Mouse (Mus musculus) erythroblast, embryonic 14.5 days (primary cell): ENCODE data around the gene Nfia. TPM values are rescaled to one million over a fixed set of nuclear protein-coding genes. Genes with fewer than 3 reads are reported as not detected.

Experiments used
- H3K27me3 ChIP-seq: 2 replicates; pipeline ENCODE4 v1.6.1; 2012; ENCODE audit warnings: inconsistent platforms; ENCODE audit not compliant: control insufficient read depth
- H3K36me3 ChIP-seq: 2 replicates; pipeline ENCODE4 v1.6.1; 2012; ENCODE audit warnings: mild to moderate bottlenecking, inconsistent platforms; ENCODE audit not compliant: control insufficient read depth
- H3K4me1 ChIP-seq: 2 replicates; pipeline ENCODE4 v1.6.1; 2012; ENCODE audit warnings: inconsistent platforms; ENCODE audit not compliant: control insufficient read depth
- H3K4me3 ChIP-seq: replicated peaks from 2 replicates; pipeline ENCODE3; 2012; ENCODE audit warnings: moderate library complexity, mild to moderate bottlenecking, inconsistent platforms
- H3K9me3 ChIP-seq: 2 replicates; pipeline ENCODE4 v1.6.1; 2012; ENCODE audit warnings: low read length, inconsistent platforms, mixed read lengths; ENCODE audit not compliant: control insufficient read depth
- GATA1 ChIP-seq: IDR thresholded peaks from 2 replicates; pipeline ENCODE4 v1.6.1; 2012; ENCODE audit warnings: low read length, inconsistent platforms, mixed read lengths
- TAL1 ChIP-seq: IDR thresholded peaks from 3 replicates; pipeline ENCODE4 v1.6.1; 2012; ENCODE audit warnings: low read length, inconsistent platforms, mixed read lengths
- polyA plus RNA-seq: library from polyadenylated mRNA; stranded (reverse); fragments of >175 nt; gene quantifications from 2 replicates; pipeline ENCODE4 v1.2.3, GENCODE M21; 2012

The Nfia gene
- polyA plus RNA-seq, 1 experiment = 0.08 TPM

DNA sequence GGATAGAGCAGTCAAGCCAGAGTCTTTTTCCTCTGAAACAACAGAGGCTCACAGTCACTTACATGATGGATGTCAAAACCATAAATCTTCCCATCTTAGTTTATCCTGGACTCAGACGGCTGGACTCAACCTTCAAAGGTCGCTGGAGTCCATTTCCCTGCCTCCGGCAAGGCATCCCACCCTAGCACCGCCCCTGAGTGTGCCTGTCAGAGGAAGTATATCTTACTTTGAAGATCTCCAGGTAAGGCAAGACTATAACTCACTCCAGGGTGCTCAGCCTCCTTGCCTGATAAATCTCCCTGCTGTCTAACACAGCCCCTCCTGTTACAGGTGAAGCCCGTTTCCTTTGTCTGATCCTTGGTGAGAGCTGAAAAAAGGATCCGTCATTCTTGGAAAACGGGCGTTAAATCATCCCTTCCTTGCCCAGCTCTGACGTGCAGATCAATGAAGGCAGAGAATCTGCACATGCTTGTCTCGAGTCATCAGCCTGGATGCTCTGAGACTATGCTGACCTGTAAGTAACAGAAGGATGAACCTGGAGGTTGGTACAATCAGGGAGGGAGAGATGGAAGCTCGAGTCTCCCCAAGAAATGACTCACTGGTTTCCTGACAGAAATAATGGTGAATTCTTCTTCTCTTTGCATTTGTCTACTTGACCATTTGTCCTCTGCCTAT lies 353.6 kb downstream of the Nfia start:
- Histone ChIP-seq H3K27me3 (no peaks in the 10 kb centered on the region; the same call in 1 of the 2 replicates), H3K4me1 (no peaks in the 10 kb centered on the region), H3K4me3 (no peak overlapping the region), H3K9me3 (no peaks in the 10 kb centered on the region), H3K36me3 (no peaks in the 10 kb centered on the region)
- TF ChIP-seq TAL1 = no peak
- TF ChIP-seq GATA1 = no peak

DNA sequence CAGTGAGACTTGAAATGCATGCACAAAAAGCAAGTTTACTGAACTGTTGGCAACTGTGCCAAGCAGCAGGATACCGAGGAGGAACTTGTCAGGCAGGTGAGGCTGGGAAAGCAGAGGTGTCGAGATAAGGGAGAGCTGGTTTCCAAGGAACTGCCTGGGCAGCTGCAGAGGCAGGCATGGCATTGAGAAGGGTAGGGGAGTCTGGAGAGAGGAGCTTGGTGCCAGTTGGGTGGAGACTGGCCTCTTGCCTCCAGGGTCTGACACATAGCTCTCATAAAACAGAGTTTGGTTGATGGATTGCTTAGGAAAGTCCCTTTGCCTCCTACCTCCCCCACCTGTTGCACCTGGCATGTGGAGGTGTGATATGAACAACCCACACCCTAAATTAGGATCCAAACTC lies 358.3 kb downstream of the Nfia start:
- Histone ChIP-seq H3K4me3 (no peak overlapping the region), H3K27me3 (no peaks in the 10 kb centered on the region; the same call in 1 of the 2 replicates), H3K36me3 (no peaks in the 10 kb centered on the region), H3K9me3 (no peaks in the 10 kb centered on the region), H3K4me1 (no peaks in the 10 kb centered on the region)
- TF ChIP-seq GATA1 (no peak), TAL1 (no peak)

DNA sequence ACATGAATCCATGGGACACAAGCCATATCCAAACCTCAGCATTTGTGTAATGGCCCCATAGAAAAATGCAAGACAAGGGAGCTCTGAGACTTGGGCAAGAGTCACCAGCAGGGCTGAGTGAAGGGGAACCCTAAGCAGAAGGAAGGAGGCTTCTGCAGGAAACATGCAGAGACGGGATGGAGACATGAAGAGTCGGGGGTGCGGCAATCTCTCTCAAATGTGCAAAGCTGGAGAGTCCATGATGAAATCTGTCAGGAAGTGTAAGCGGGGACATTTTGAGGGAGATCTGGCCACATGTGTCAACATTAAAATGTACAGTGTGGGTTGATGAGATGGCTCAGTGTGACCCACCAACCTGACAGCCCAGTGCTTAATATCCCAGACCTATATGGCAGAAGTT lies 361.5 kb downstream of the Nfia start:
- TF ChIP-seq GATA1 = no peak
- TF ChIP-seq TAL1 = no peak
- Histone ChIP-seq H3K4me3 (no peak overlapping the region), H3K9me3 (no peaks in the 10 kb centered on the region; the same call in 1 of the 2 replicates), H3K4me1 (no peaks in the 10 kb centered on the region), H3K36me3 (no peaks in the 10 kb centered on the region), H3K27me3 (no peaks in the 10 kb centered on the region; the same call in 1 of the 2 replicates)

DNA sequence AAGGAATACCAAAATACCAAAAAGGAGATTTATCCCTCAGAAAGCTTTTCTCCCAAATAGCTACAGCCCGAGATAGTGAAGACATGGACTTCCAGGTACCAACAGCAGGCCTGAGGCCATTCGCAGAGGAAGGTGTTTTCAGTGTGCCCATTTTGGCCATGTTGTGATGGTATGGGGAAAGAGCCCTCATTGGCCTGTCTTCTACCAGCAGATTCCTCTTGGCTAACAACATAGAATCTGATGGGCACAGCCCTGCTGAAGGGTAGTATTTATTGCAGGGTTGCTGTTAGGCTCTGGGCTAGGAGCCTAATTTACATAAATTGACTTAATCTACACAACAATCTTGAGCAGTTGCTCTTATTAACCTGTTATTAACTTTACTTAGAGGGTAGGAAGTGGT lies 363.5 kb downstream of the Nfia start:
- Histone ChIP-seq H3K4me1 (no peaks in the 10 kb centered on the region), H3K4me3 (no peak overlapping the region), H3K36me3 (no peaks in the 10 kb centered on the region), H3K27me3 (no peaks in the 10 kb centered on the region), H3K9me3 (no peaks in the 10 kb centered on the region; the same call in 1 of the 2 replicates)
- TF ChIP-seq TAL1 (no peak), GATA1 (no peak)

DNA sequence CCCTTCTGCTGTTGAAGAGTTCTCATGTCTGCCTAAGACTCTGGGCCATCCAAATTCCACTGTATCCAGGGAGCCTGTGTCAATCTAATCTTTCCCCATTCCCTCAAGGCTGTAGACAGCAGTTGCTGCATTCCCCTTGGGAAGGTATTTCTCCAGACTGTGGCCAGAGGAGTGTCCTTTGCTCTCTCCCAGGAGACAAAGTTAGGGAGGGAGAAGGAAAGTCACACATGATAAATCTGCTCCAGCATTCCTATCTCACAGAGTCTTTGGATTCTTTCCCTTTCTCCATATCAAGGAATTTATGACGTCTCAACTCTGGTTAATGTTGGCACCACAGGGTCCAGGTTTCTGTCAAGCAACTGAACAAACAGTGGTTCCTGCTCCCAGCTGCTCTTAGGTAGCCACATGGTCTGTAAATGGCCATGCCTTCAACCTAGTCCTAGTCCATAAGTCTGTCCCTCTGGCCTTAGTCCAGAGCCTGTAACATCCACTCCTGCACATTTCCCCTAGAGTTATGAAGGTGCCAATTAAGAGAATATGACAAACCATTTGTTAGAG lies 370.4 kb downstream of the Nfia start:
- Histone ChIP-seq H3K4me1 (no peaks in the 10 kb centered on the region), H3K27me3 (no peaks in the 10 kb centered on the region), H3K36me3 (no peaks in the 10 kb centered on the region), H3K4me3 (no peak overlapping the region), H3K9me3 (no peaks in the 10 kb centered on the region)
- TF ChIP-seq TAL1 = no peak
- TF ChIP-seq GATA1 = no peak

DNA sequence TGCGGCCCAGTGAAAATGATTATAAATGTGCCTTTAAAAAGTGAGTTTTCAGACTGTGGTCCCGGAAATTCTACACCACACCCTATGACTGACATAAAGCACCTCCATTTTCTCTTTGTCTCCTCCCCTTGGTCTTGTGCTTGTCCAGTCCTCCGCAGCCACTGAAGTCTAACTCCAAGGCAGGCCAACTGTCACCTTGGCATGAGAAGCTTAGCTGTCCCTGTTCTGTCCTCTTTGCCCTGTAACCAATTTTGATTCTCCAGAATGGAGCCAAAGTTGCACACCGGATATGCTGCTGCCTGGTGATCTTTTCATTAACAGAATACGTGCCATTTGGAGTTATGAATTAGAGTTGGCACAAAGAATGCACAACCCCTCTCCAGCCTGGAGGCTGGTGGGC lies 378.0 kb downstream of the Nfia start:
- no peak overlapping the region for H3K4me3 ChIP-seq
- TF ChIP-seq GATA1 (no peak), TAL1 (no peak)
- H3K9me3 ChIP-seq = no peaks in the 10 kb centered on the region
- H3K27me3 ChIP-seq = no peaks in the 10 kb centered on the region
- H3K36me3 ChIP-seq = no peaks in the 10 kb centered on the region
- no peaks in the 10 kb centered on the region for H3K4me1 ChIP-seq

DNA sequence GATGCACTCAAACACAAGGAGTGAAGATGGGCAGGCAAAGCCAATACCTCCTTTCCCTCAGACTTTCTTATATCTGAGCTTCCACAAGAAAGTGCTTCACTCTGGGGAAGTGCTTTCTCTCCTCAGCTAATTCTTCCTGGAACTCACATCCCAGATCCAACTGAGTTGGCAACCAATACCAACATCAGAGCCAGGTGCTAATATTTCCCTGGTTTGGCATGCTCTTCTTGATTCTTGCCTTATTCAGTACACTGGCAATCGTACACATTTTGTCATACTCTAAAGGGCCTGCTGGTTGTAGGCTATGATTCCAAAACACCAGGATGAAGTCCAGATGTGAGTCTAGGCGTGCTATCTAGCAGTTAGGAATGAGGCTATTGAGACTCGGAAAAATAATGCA lies 385.4 kb downstream of the Nfia start:
- TF ChIP-seq TAL1 = no peak
- TF ChIP-seq GATA1 = no peak
- no peak overlapping the region for H3K4me3 ChIP-seq

DNA sequence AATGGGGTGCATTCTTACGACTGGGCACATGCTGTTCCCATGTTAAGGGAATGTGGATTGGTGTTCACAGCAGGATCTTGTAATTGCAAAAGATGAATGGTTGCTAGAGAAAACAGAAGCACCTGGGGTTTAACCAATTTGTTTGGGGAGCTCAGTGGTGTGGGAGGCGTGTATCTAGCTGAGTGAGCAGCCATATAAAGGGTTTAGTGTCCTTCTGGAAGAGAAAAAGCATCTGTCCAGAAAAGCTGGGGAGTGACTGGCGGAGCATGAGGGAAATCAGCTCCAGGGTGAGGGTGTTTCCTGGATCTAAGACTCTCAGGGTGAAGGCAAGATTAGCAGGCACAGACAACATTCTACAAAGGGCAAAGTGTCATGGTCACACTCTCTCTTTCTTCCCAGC lies 393.8 kb downstream of the Nfia start:
- Histone ChIP-seq H3K27me3 (no peaks in the 10 kb centered on the region), H3K36me3 (no peaks in the 10 kb centered on the region), H3K9me3 (no peaks in the 10 kb centered on the region), H3K4me1 (peaks cover 5% of the 10 kb centered on the region), H3K4me3 (no peak overlapping the region)
- TF ChIP-seq GATA1 (no peak), TAL1 (no peak)

More for the DNA sequence above, 385.4 kb downstream of the Nfia start:
- no peaks in the 10 kb centered on the region for H3K36me3 ChIP-seq
- H3K4me1 ChIP-seq = no peaks in the 10 kb centered on the region
- H3K27me3 ChIP-seq = no peaks in the 10 kb centered on the region
- no peaks in the 10 kb centered on the region for H3K9me3 ChIP-seq

Other genes starting within 250 kb of the Nfia start
- gene E130114P18Rik, start 5.3 kb downstream of the Nfia start, polyA plus RNA-seq = not detected in 2 replicates